Mouse (Mus musculus): ENCODE data around the gene Atp13a3. TPM values are rescaled to one million over a fixed set of nuclear protein-coding genes. Genes with fewer than 3 reads are reported as not detected.
A peak's percentile ranks its signal among the peaks of the same experiment; 100 is the strongest.
"Not testable (repeated sequence)": the region's sequence is repeated elsewhere in the genome, so short reads cannot be mapped to it uniquely, and the experiment has no call there.

Atp13a3 gene
- polyA plus RNA-seq (2015; fragmentation: Nextera tagmentation; extraction: Ambion mirVana), result 14.1 and 17.2 TPM in 2 replicates

DNA sequence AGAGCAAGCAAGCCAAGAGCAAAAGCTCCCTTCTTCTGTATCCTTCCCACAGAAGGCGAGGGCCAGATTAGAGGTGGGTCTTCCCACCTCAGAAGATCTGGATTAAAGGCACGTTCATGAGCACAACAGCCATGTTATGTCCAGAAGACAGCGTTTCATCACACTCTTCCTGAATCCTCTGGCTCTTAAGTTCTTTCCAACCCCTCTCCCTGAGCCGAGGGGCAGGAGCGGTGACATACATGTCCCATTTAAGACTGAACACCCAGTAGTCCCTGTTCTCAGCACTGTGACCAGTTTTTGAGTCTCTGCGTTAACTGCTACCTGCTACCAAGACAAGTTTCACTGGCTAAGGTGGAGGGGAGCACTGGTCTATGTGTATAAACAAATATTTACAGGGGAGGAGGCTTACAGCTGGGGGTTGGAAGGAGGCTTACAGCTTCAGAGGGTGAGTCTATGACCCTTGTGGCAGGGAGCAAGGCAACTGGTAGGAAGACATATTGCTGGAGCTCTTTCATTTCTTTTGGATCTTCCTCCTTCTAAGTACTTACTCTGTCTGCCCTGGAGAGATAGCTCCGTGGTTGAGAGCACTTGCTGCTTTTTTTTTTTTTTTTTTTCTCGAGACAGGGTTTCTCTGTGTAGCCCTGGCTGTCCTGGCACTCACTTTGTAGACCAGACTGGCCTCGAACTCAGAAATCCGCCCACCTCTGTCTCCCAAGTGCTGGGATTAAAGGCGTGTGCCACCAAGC, at the start of gene Atp13a3:
Atp13a3 (minus strand) TSS at position 51 of the 746 bp plus-strand sequence.
- no peak for ATAC-seq
- H3K4me1 ChIP-seq (ENCODE audit: control insufficient read depth, insufficient read depth, low read length), result peaks cover 8% of the 10 kb centered on the region; the same call in 1 of the 2 replicates
- H3K4me3 ChIP-seq (ENCODE audit: low read length), result no peak within 1 kb of the TSS
- H3K9me3 ChIP-seq (ENCODE audit: control insufficient read depth, low read length), result no peaks in the 10 kb centered on the region
- no peak within 1 kb of the TSS for H3K27ac ChIP-seq (ENCODE audit: low read length)
- H3K9ac ChIP-seq (ENCODE audit: low read depth, low read length), result no peak within 1 kb of the TSS
- H3K27me3 ChIP-seq (replicated peaks; ENCODE audit: control insufficient read depth, insufficient read depth, low read length), result no peaks in the 10 kb centered on the region
- WGBS, result 73% methylated on average over 11 of the region's 11 CpGs
- H3K36me3 ChIP-seq (ENCODE audit: control insufficient read depth, insufficient read depth, low read length), result no peaks in the 10 kb centered on the region
- H3K4me2 ChIP-seq (ENCODE audit: low read depth, low read length), result no peak within 1 kb of the TSS

DNA sequence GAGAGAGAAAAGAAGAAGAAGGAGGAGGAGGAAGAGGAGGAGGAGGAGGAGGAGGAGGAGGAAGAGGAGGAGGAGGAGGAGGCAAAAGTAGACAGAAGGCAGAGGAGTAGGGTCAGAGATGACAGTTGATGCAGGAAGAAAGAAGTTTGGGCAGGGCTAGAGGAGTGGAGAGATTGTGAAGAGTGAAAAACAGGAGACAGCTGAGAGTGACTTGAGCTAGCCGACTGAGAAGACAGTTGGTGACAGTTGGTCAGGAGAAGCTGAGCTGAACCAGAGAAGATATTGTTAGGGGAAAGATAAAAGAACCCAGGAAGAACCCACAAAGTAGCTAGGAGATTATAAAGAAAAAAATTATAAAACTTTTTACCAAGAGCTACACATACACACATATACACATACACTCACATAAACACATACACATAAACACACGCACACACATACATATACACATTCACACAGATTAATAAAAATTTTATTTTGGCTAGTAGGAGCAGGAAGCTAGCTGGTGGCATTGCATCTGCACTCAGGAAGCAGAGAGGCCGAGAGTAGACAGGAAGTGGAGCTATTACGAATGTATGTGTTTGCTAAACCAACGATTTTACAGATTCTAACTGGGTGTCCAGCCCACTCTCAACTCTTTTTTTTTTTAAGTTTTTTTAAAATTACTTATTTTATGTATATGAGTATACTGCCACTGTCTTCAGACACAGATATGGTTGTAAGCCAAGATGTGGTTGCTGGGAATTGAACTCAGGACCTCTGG, 47.6 kb upstream of the Atp13a3 start:
- Histone ChIP-seq H3K9me3 (ENCODE audit: control insufficient read depth, low read length) (no peaks in the 10 kb centered on the region), H3K36me3 (ENCODE audit: control insufficient read depth, insufficient read depth, low read length) (no peaks in the 10 kb centered on the region), H3K27ac (ENCODE audit: low read length) (no peak overlapping the region), H3K4me2 (ENCODE audit: low read depth, low read length) (no peak overlapping the region), H3K9ac (ENCODE audit: low read depth, low read length) (no peak overlapping the region), H3K4me1 (ENCODE audit: control insufficient read depth, insufficient read depth, low read length) (no peaks in the 10 kb centered on the region), H3K4me3 (ENCODE audit: low read length) (no peak overlapping the region), H3K27me3 (replicated peaks; ENCODE audit: control insufficient read depth, insufficient read depth, low read length) (no peaks in the 10 kb centered on the region)
- ATAC-seq, result no peak
- 55% methylated on average over 5 of the region's 5 CpGs for WGBS

DNA sequence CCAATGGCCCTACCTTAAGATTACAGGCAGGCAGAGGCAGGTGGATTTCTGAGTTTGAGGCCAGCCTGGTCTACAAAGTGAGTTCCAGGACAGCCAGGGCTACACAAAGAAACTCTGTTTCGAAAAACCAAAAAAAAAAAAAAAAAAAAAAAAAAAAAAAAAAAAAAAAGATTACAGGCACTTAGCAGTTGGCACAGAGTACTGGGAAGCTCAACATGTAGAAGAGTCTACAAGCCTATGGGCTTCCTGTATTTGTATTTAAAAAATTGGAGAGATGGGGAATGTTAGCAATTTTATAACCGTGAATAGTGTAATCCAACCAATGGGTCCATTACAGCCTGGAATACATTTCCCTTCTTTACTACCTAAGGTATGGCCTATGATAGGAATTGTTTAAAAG, 45.4 kb upstream of the Atp13a3 start:
- H3K27me3 ChIP-seq (replicated peaks; ENCODE audit: control insufficient read depth, insufficient read depth, low read length); H3K9me3 ChIP-seq (ENCODE audit: control insufficient read depth, low read length); H3K27ac ChIP-seq (ENCODE audit: low read length); H3K4me3 ChIP-seq (ENCODE audit: low read length); H3K4me1 ChIP-seq (ENCODE audit: control insufficient read depth, insufficient read depth, low read length); H3K4me2 ChIP-seq (ENCODE audit: low read depth, low read length); H3K9ac ChIP-seq (ENCODE audit: low read depth, low read length); ATAC-seq; H3K36me3 ChIP-seq (ENCODE audit: control insufficient read depth, insufficient read depth, low read length): not testable (repeated sequence)
- 77% methylated on average over 2 of the region's 2 CpGs for WGBS

DNA sequence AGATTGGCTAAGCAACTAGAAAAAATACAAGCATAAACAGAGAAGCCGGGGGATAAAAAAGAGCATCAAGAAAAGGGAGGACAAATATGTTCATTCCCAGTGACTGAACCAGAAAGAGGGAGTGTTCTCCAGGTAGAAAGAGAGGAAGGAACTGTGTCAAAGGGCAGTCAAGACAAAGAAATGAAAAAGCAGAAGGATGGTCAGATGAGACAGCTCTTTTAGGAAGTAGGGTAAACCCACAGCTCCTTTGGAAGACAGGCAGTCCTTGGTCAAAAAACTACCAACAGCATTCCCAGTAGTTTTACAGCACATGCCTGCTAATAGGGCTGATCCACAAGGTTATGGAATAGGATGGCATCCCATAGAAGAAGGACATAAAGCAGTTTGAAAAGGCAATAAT, 43.2 kb upstream of the Atp13a3 start:
- H3K9me3 ChIP-seq (ENCODE audit: control insufficient read depth, low read length), result no peaks in the 10 kb centered on the region
- H3K9ac ChIP-seq (ENCODE audit: low read depth, low read length), result no peak overlapping the region
- no peaks in the 10 kb centered on the region for H3K36me3 ChIP-seq (ENCODE audit: control insufficient read depth, insufficient read depth, low read length)
- no peaks in the 10 kb centered on the region for H3K4me1 ChIP-seq (ENCODE audit: control insufficient read depth, insufficient read depth, low read length)
- H3K27me3 ChIP-seq (replicated peaks; ENCODE audit: control insufficient read depth, insufficient read depth, low read length), result no peaks in the 10 kb centered on the region
- H3K4me3 ChIP-seq (ENCODE audit: low read length), result no peak overlapping the region
- H3K4me2 ChIP-seq (ENCODE audit: low read depth, low read length), result no peak overlapping the region
- WGBS, result 73% methylated on average over 1 of the region's 1 CpGs
- ATAC-seq, result no peak
- H3K27ac ChIP-seq (ENCODE audit: low read length), result no peak overlapping the region

DNA sequence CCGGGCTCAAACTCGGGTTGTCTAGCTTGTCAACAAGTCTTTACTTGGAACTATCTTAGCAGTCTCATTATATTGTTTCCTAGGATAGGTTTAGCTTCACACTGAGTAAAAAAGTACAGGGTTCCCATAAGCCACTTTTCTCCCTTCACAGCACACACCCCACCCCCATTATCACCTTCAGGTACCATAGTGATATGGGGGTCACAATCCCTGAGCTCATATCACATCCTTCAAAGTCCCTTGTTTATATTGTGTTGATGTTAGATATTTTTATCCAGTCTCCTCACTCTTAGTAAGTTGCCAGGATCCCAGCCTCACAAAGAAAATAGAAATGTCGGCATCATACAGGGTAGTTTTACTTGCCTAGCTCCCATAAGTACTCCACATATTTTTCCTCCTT, 42.4 kb upstream of the Atp13a3 start:
- H3K27ac ChIP-seq (ENCODE audit: low read length), result no peak overlapping the region
- H3K27me3 ChIP-seq (replicated peaks; ENCODE audit: control insufficient read depth, insufficient read depth, low read length), result no peaks in the 10 kb centered on the region
- no peak overlapping the region for H3K9ac ChIP-seq (ENCODE audit: low read depth, low read length)
- H3K4me2 ChIP-seq (ENCODE audit: low read depth, low read length), result no peak overlapping the region
- H3K9me3 ChIP-seq (ENCODE audit: control insufficient read depth, low read length), result no peaks in the 10 kb centered on the region
- H3K36me3 ChIP-seq (ENCODE audit: control insufficient read depth, insufficient read depth, low read length), result no peaks in the 10 kb centered on the region
- no peak for ATAC-seq
- no peaks in the 10 kb centered on the region for H3K4me1 ChIP-seq (ENCODE audit: control insufficient read depth, insufficient read depth, low read length)
- WGBS, result 82% methylated on average over 3 of the region's 3 CpGs
- H3K4me3 ChIP-seq (ENCODE audit: low read length), result no peak overlapping the region

DNA sequence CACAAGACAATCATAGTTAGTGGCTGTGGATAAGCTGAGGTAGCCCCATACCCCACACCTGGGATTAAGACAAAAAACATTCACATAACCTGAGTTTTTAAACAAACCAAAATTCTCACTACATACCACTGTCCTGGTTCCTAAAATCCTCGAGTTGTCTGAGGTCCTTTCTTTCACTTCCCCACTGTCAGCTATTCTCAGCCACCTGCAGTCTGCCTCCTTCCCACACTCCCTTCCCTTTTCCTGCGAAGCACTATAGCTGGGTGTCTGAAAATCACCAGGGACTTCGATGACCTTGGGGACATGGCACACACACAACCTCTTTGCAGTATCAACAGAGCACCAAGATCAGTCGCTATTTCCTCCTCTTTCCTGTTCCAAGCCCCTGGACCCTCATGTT, 41.9 kb upstream of the Atp13a3 start:
- Histone ChIP-seq H3K4me2 (ENCODE audit: low read depth, low read length) (no peak overlapping the region), H3K36me3 (ENCODE audit: control insufficient read depth, insufficient read depth, low read length) (no peaks in the 10 kb centered on the region)
- WGBS, result 66% methylated on average over 4 of the region's 4 CpGs

DNA sequence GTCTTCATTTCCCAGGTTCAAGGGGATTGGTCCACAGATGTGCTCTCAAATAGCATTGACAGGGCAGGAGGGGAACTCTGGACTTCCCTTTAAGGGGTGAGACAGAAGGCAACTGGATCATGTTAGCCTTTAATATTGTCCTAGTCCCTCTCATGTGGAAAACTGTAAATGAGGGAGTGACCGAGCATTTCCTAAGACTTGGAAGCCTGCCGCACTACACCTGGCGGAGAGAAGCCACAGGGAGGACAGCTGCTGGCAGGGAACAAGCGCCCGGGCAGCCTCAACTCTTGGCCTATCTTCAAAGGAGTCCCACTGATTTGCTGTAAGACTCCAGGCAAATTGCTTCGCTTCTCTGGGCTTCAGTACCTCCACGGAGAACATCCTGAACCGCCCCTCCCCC, 37.6 kb upstream of the Atp13a3 start:
- no peak overlapping the region for H3K27ac ChIP-seq (ENCODE audit: low read length)
- no peak overlapping the region for H3K9ac ChIP-seq (ENCODE audit: low read depth, low read length)
- no peaks in the 10 kb centered on the region for H3K9me3 ChIP-seq (ENCODE audit: control insufficient read depth, low read length)
- no peaks in the 10 kb centered on the region for H3K36me3 ChIP-seq (ENCODE audit: control insufficient read depth, insufficient read depth, low read length)
- ATAC-seq, result no peak
- no peaks in the 10 kb centered on the region for H3K4me1 ChIP-seq (ENCODE audit: control insufficient read depth, insufficient read depth, low read length)
- WGBS, result 68% methylated on average over 8 of the region's 8 CpGs
- H3K27me3 ChIP-seq (replicated peaks; ENCODE audit: control insufficient read depth, insufficient read depth, low read length), result no peaks in the 10 kb centered on the region
- H3K4me3 ChIP-seq (ENCODE audit: low read length), result no peak overlapping the region
- no peak overlapping the region for H3K4me2 ChIP-seq (ENCODE audit: low read depth, low read length)

More for the DNA sequence above, 41.9 kb upstream of the Atp13a3 start:
- no peak for ATAC-seq
- no peaks in the 10 kb centered on the region for H3K4me1 ChIP-seq (ENCODE audit: control insufficient read depth, insufficient read depth, low read length)
- H3K9ac ChIP-seq (ENCODE audit: low read depth, low read length), result no peak overlapping the region
- no peak overlapping the region for H3K27ac ChIP-seq (ENCODE audit: low read length)
- no peaks in the 10 kb centered on the region for H3K27me3 ChIP-seq (replicated peaks; ENCODE audit: control insufficient read depth, insufficient read depth, low read length)
- H3K9me3 ChIP-seq (ENCODE audit: control insufficient read depth, low read length), result no peaks in the 10 kb centered on the region
- no peak overlapping the region for H3K4me3 ChIP-seq (ENCODE audit: low read length)

DNA sequence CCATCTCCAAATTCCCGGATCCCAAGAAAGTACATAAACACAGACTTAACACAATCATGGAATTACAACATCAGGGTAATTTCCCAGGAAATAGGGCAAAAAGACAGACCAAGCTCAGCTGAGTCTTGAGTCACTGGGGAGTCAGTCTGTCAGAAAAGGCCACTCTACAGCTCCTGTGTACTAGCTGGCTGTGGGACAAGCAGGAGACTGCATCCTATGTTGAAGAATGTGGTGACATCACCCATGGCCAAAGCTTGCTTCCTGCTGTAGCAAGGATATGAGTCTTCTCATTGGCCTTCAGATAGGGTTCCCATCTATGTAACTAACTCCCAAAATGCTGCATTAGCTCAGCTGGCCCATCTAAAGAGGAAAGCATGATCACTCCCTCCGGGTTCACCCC, 36.7 kb upstream of the Atp13a3 start:
- Histone ChIP-seq H3K27ac (ENCODE audit: low read length) (no peak overlapping the region), H3K9me3 (ENCODE audit: control insufficient read depth, low read length) (no peaks in the 10 kb centered on the region), H3K4me1 (ENCODE audit: control insufficient read depth, insufficient read depth, low read length) (no peaks in the 10 kb centered on the region), H3K27me3 (replicated peaks; ENCODE audit: control insufficient read depth, insufficient read depth, low read length) (no peaks in the 10 kb centered on the region), H3K4me3 (ENCODE audit: low read length) (no peak overlapping the region), H3K36me3 (ENCODE audit: control insufficient read depth, insufficient read depth, low read length) (no peaks in the 10 kb centered on the region), H3K9ac (ENCODE audit: low read depth, low read length) (no peak overlapping the region), H3K4me2 (ENCODE audit: low read depth, low read length) (no peak overlapping the region)
- 89% methylated on average over 2 of the region's 2 CpGs for WGBS
- ATAC-seq, result no peak

DNA sequence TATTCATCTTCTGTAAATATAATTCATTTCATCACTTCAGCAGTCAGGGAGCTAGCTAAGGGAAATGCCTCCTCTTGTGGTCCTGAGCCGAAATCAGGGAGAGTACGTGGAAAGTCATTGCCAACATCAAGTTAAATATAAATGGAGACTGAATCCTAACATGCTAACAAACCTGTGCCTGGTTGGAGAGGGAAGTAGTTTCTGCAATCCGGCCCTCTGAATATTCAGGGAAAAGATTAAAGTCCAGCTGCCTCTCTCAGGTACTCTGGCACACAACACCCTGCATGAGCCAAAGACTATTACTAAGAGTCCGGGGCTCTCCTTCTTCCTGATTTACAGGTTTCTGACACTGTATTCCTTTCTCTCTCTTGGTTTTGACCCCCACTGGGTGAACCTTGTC, 35.6 kb upstream of the Atp13a3 start:
- peak; percentile 85 for ATAC-seq
- H3K27ac ChIP-seq (ENCODE audit: low read length), result peak overlapping the region; percentile 9; the same call in 1 of the 2 replicates
- no peak overlapping the region for H3K9ac ChIP-seq (ENCODE audit: low read depth, low read length)
- no peak overlapping the region for H3K4me3 ChIP-seq (ENCODE audit: low read length)
- WGBS, result 61% methylated on average over 4 of the region's 4 CpGs
- H3K4me1 ChIP-seq (ENCODE audit: control insufficient read depth, insufficient read depth, low read length), result no peaks in the 10 kb centered on the region
- H3K9me3 ChIP-seq (ENCODE audit: control insufficient read depth, low read length), result no peaks in the 10 kb centered on the region
- no peaks in the 10 kb centered on the region for H3K27me3 ChIP-seq (replicated peaks; ENCODE audit: control insufficient read depth, insufficient read depth, low read length)
- H3K4me2 ChIP-seq (ENCODE audit: low read depth, low read length), result no peak overlapping the region
- no peaks in the 10 kb centered on the region for H3K36me3 ChIP-seq (ENCODE audit: control insufficient read depth, insufficient read depth, low read length)

All from intestine, embryonic 16.5 days (tissue).